Mouse (Mus musculus) stomach, postnatal 0 days (tissue): ENCODE results near the gene Fbxl5.

ENCODE experiments used
- CTCF ChIP-seq: IDR thresholded peaks from 2 replicates; pipeline ENCODE4 v1.5.1; 2016; ENCODE audit warnings: antibody characterized with exemption, low read depth, mild to moderate bottlenecking, moderate library complexity
- EP300 ChIP-seq: optimal IDR thresholded peaks from 2 replicates; pipeline ENCODE3; 2016; ENCODE audit warnings: antibody characterized with exemption

GRCm38 (mm10) chr5:43805401-43805800 lies 16.0 kb downstream of the Fbxl5 start:
- TF ChIP-seq EP300 (no peak), CTCF (no peak)
